Mouse (Mus musculus): ENCODE measurements around the gene Dusp28. TPM values are rescaled to one million over a fixed set of nuclear protein-coding genes. Genes with fewer than 3 reads are reported as not detected.

The Dusp28 gene
- polyA plus RNA-seq, 1 experiment from 2014 or later, result 12.9 TPM

DNA sequence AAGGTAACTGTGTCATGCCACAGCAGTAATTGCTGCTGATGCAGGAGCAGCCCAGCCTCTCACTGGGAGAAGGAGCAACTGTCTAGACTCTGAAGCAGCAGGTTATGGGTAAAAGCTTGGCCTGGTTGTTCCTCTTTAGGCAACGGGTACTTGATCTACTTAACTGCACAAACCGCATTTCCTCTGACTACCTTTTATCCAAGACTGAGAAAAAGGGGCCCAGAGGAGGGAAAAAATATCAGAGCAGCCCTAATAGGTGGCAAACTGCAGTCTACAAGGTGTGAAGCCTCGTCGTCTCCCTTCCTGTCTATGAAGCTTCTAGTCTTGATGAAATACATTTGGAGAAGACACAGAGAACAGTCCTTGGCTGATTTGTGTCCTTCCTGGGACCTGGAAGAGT, 26.8 kb downstream of the Dusp28 start:
- Histone ChIP-seq H3K4me2 (replicated peaks) (peak overlapping the region; percentile 84), H3K9ac (peak overlapping the region; percentile 80), H3K4me3 (peak overlapping the region; percentile 84), H3K36me3 (peaks cover 7% of the 10 kb centered on the region), H3K9me3 (replicated peaks) (no peaks in the 10 kb centered on the region), H3K27ac (peak overlapping the region; percentile 94), H3K27me3 (peaks cover 3% of the 10 kb centered on the region; the same call in 1 of the 2 replicates), H3K4me1 (peaks cover 28% of the 10 kb centered on the region)
- no peak for ATAC-seq (ENCODE audit: low FRiP score)
- WGBS, result 84% methylated on average over 4 of the region's 4 CpGs

DNA sequence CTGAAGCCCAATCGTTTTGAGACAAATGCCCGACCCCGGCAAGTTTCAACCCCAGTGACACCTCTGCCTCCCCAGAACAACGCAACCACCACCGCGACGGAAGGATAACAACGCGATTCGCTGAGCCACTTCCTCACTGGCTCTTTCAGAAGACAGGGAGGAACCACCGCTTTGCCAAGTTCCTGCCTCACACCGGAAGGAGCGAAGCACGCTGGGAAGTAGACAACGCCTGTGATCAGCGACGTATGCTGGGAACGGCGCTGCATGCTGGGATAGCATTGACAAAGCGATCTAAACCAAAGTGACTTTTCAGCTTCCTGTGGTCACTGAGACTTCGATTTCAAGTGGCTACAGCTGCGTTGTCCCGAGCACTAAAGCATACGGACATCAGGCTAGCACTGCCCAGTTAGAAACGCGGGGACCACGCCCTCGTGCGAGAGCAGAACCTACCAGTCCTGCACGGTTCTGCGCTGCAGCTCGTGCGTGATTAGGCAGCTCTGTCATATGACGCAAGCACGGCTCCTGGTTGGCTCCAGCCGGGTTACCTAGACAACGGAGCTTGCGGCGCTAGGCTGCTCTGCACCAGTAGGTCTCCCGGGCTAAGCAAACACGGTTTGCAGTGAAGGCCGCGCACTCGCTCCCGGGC, 27.5 kb downstream of the Dusp28 start, which contains the start of gene Capn10:
TSS of gene Capn10 (plus strand) at position 195 of the 646 bp plus-strand sequence.
- Histone ChIP-seq H3K9ac (peak within 1 kb of the TSS; percentile 80), H3K4me3 (peak within 1 kb of the TSS; percentile 84), H3K4me2 (replicated peaks) (peak within 1 kb of the TSS; percentile 84), H3K27ac (peak within 1 kb of the TSS; percentile 94), H3K9me3 (replicated peaks) (no peaks in the 10 kb centered on the region), H3K4me1 (peaks cover 28% of the 10 kb centered on the region), H3K27me3 (peaks cover 3% of the 10 kb centered on the region; the same call in 1 of the 2 replicates), H3K36me3 (peaks cover 14% of the 10 kb centered on the region)
- ATAC-seq (ENCODE audit: low FRiP score), result peak; percentile 100
- under 1% methylated on average over 45 of the region's 45 CpGs for WGBS

DNA sequence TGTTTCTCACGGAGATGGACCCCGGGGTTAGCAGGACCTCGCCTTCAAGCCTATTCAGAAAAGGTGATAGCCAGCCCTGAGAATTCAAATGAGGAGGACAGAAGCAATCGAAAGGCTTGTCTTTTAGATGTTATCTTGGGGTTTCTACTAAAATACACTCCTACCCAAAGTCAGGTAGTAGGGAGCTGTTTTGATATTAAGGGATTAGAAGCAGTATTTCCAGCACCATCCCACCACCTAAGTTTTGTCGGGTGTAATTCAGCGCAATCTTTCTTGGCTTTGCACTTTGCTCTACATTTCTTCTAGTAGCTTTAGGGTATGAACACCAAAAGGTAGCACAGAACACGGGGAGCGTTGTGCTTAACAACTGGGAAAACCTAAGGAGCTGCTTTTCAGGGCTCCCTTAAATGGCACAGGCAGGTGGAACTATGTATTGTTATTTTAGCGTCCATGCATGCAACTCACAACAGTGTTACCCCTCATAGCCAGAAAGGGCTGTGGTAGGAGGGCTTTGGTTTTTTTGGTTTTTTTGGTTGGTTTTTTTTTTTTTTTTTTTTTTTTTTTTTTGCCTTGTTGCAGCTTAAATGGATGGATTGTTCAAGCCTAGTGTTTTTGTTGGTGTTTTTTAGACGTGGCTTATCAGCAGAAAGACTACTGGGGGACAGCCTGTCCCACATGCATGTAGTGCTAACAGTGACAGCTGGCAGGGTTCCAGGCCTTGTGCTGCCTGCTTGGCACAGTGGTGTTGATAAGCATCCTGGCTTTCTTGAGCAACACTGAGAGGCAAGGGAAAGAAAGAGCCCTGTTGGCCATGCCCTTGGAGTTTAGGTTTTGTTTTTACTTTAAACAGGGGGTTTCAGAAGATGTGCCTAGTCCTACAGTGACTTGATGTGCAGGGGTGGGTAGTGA, 28.5 kb downstream of the Dusp28 start:
- Histone ChIP-seq H3K27me3 (peaks cover 3% of the 10 kb centered on the region; the same call in 1 of the 2 replicates), H3K36me3 (peaks cover 24% of the 10 kb centered on the region), H3K4me3 (peak overlapping the region; percentile 84), H3K4me1 (peaks cover 28% of the 10 kb centered on the region), H3K27ac (peak overlapping the region; percentile 94), H3K9ac (peak overlapping the region; percentile 80), H3K4me2 (replicated peaks) (peak overlapping the region; percentile 84), H3K9me3 (replicated peaks) (no peaks in the 10 kb centered on the region)
- no peak for ATAC-seq (ENCODE audit: low FRiP score)
- 19% methylated on average over 10 of the region's 10 CpGs for whole genome bisulfite sequencing

DNA sequence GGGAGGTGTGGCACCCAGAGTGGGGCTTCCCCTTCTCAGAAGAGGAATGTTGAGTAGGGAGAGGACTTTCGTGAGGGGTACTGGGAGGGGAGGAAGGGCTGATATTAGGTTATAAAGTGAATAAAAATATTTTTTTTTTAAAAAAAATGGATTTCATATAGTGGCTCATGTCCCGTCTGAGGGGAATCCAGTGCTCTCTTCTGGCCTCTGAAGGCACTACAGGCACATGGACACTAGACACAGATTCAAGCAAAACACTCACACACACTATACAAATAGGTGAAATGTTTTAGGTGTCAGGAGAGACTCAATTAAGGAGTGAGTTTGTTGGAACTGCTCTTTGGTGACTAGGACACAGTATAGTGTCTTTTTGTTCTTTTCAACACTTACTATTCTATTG, 29.2 kb downstream of the Dusp28 start:
- Histone ChIP-seq H3K27ac (no peak overlapping the region), H3K27me3 (0 out of 2 replicates have a peak, but pooled peaks cover 3% of the 10 kb centered on the region), H3K9ac (peak overlapping the region; percentile 80)

DNA sequence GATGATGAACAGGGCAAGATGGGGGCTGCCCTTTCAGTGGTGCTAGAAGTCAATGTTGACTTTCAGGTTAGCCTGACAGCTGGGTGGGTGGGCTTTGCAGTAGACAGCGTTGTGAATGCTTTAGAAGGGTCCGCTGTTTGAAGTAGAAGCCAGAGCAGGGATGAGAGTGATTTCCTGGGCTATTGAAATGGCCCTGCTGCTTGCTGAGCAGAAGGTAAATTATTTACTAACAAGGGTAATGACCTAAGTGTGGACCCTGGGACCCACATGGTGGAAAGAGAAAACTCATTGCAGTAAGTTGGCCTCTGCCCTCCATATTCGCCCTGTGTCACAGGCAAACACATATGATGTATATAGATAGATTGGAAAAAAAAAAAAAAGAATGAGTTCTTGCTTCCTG, 29.7 kb downstream of the Dusp28 start:
- no peak for ATAC-seq (ENCODE audit: low FRiP score)
- H3K27ac ChIP-seq, result no peak overlapping the region
- H3K9ac ChIP-seq, result peak overlapping the region; percentile 80
- peaks cover 28% of the 10 kb centered on the region for H3K4me1 ChIP-seq
- H3K9me3 ChIP-seq (replicated peaks), result no peaks in the 10 kb centered on the region
- peaks cover 34% of the 10 kb centered on the region for H3K36me3 ChIP-seq
- H3K4me2 ChIP-seq (replicated peaks), result peak overlapping the region; percentile 84
- 63% methylated on average over 3 of the region's 3 CpGs for WGBS
- H3K27me3 ChIP-seq, result 0 out of 2 replicates have a peak, but pooled peaks cover 3% of the 10 kb centered on the region
- peak overlapping the region; percentile 84 for H3K4me3 ChIP-seq

More for the DNA sequence above, 29.2 kb downstream of the Dusp28 start:
- WGBS, result 52% methylated on average over 2 of the region's 2 CpGs
- H3K4me2 ChIP-seq (replicated peaks), result peak overlapping the region; percentile 84
- ATAC-seq (ENCODE audit: low FRiP score), result no peak
- H3K4me1 ChIP-seq, result peaks cover 28% of the 10 kb centered on the region
- no peaks in the 10 kb centered on the region for H3K9me3 ChIP-seq (replicated peaks)
- peak overlapping the region; percentile 84 for H3K4me3 ChIP-seq
- peaks cover 31% of the 10 kb centered on the region for H3K36me3 ChIP-seq

DNA sequence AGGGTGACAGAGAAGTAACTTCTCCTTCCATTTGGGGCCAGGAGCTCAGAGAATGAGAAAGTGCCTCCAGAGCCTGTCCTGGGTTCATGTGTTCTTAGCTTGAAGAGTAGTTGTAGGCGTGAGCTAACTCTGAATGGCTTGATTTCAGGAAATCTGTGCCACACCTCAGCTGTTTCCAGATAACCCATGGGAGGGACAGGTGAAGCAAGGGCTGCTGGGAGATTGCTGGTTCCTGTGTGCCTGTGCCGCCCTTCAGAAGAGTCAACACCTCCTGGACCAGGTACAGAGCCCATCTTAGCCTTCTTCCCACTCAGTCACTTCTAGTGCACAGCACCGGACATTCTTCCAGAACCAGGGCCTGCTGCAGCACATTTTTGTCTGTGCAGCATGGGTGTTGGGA, 31.0 kb downstream of the Dusp28 start:
- peaks cover 28% of the 10 kb centered on the region for H3K4me1 ChIP-seq
- no peaks in the 10 kb centered on the region for H3K27me3 ChIP-seq
- H3K27ac ChIP-seq, result no peak overlapping the region
- peaks cover 48% of the 10 kb centered on the region for H3K36me3 ChIP-seq
- H3K9ac ChIP-seq, result no peak overlapping the region
- H3K4me3 ChIP-seq, result no peak overlapping the region
- no peaks in the 10 kb centered on the region for H3K9me3 ChIP-seq (replicated peaks)
- 87% methylated on average over 3 of the region's 3 CpGs for WGBS
- no peak for ATAC-seq (ENCODE audit: low FRiP score)
- no peak overlapping the region for H3K4me2 ChIP-seq (replicated peaks)

DNA sequence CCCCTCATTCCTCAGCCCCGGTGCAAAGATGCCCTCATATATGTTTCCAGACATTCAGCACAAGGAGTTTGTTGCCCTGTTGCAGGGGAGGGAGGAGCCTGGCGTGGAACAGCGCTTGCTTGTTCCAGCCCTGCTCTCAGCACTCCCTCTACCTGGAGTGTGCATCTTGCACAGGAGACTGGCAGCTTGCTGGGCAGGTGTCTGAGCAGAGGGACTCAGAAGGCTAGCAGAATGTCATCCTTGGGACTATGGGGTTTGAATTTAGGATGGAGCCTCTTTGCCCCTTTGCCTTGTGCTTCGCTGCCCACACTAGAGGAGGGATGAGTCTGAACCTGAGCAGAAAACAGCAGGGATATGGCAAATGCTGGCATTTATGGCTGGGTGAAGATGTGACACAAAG, 33.0 kb downstream of the Dusp28 start:
- no peak overlapping the region for H3K9ac ChIP-seq
- H3K4me2 ChIP-seq (replicated peaks), result no peak overlapping the region
- ATAC-seq (ENCODE audit: low FRiP score), result no peak
- H3K9me3 ChIP-seq (replicated peaks), result no peaks in the 10 kb centered on the region
- H3K36me3 ChIP-seq, result peaks cover 67% of the 10 kb centered on the region
- no peaks in the 10 kb centered on the region for H3K27me3 ChIP-seq
- 96% methylated on average over 4 of the region's 4 CpGs for WGBS
- peaks cover 23% of the 10 kb centered on the region for H3K4me1 ChIP-seq
- no peak overlapping the region for H3K4me3 ChIP-seq
- H3K27ac ChIP-seq, result no peak overlapping the region

DNA sequence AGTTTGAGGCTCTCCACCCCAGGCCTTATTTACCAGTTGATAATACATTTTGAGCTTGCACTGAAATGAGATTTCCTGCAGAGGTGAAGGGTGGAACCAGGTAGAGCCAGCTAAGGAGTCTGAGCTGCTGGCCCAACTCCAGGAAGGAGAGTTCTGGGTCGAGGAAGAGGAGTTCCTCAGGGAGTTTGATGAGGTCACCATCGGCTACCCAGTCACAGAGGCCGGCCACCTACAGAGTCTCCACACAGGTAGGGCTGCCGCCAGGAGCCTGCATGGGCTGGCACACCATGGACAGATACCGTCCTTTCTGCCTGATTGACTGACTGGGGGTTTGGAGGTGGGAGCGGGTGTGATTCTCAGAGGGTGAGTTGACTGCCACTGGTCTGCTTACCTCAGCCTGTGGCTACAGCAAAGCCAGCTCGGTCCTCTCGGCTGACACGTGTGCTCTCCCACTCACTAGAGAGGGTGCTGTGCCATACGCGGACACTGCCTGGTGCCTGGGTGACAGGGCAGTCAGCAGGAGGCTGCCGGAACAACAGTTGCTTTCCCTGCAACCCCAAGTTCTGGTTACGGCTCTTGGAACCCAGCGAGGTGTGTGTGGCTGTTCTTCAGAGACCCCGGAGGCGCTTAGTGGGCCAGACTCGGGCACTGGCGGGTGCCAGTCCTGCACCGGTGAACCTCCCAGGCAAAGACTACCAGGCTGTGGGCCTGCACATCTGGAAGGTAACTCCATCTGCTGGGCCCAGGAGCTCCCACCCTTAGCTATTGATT, 36.6 kb downstream of the Dusp28 start:
- Histone ChIP-seq H3K4me1 (no peaks in the 10 kb centered on the region), H3K9me3 (replicated peaks) (no peaks in the 10 kb centered on the region), H3K27ac (no peak overlapping the region), H3K4me3 (no peak overlapping the region), H3K4me2 (replicated peaks) (no peak overlapping the region), H3K36me3 (peaks cover 97% of the 10 kb centered on the region), H3K27me3 (no peaks in the 10 kb centered on the region), H3K9ac (no peak overlapping the region)
- 94% methylated on average over 19 of the region's 19 CpGs for WGBS
- ATAC-seq (ENCODE audit: low FRiP score), result no peak

DNA sequence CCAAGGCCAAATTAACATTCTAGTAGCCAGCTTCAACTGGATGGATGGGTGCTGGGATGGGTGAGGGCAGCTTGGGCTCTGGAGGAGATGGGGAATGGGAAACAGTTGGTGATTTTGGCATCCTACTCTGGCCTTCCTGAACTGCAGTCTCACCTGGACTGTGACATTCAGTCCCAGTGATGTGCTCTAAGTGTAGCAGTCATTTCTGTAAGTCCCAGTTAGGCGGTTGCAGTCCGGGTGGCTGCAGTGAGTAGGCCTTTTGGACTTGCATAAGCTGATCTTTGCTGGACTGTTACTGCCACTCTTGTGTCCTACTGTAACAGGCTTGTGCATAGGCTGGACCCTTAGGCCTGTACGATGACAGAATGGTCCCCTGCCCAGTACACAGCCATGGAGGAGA, 41.2 kb downstream of the Dusp28 start:
- Histone ChIP-seq H3K27ac (no peak overlapping the region), H3K9ac (no peak overlapping the region), H3K4me1 (no peaks in the 10 kb centered on the region), H3K4me2 (replicated peaks) (no peak overlapping the region), H3K9me3 (replicated peaks) (no peaks in the 10 kb centered on the region), H3K27me3 (no peaks in the 10 kb centered on the region), H3K4me3 (no peak overlapping the region), H3K36me3 (peaks cover 67% of the 10 kb centered on the region)
- ATAC-seq (ENCODE audit: low FRiP score), result no peak
- 99% methylated on average over 3 of the region's 3 CpGs for WGBS

DNA sequence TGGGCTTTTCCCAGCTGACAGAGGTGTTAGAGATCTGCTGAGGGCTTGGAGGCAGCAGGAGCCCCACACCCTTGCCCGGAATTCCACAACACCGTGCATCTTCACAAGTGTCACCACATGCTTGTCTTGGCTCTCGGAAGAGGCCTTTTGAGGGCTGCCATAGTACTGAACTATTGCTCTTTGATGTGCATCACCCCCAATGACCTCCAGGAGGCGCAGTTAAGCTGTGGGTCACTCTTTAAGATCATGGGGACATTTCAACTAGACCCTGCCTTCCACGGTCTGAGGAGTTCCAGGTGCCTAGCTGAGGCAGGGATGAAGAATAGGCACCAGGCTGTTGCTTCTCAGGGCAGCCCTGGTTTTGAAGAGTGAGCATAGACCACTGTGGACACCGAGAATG, 42.6 kb downstream of the Dusp28 start:
- H3K4me3 ChIP-seq, result no peak overlapping the region
- WGBS, result 67% methylated on average over 6 of the region's 6 CpGs
- H3K36me3 ChIP-seq, result peaks cover 52% of the 10 kb centered on the region

DNA sequence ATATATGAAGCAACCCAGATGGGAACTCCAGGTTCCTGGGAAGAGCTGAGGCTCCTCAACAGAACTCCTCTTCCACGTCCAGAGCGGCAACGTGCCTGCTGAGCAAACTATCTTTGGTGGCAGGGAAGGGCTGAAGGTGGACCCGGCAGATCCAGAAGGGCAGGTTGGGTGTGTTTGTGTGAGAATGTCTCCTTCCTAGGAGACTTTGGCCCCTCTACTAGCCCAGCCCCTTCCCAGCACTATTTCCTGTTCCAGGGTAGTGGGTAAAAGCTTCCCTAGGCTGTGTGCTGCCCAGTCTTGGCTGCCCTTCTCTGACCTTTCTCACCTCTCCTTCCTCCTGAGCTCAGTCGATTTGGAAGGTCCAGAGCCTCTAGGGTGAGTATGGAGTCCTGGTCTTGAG, 43.8 kb downstream of the Dusp28 start, which contains the start of gene Gpr35:
TSS of gene Gpr35 (plus strand) at position 259 of the 400 bp plus-strand sequence.
- no peak for ATAC-seq (ENCODE audit: low FRiP score)
- 84% methylated on average over 5 of the region's 5 CpGs for WGBS

More for the DNA sequence above, 42.6 kb downstream of the Dusp28 start:
- ATAC-seq (ENCODE audit: low FRiP score), result no peak
- no peak overlapping the region for H3K9ac ChIP-seq
- H3K27me3 ChIP-seq, result no peaks in the 10 kb centered on the region
- no peak overlapping the region for H3K4me2 ChIP-seq (replicated peaks)
- no peaks in the 10 kb centered on the region for H3K9me3 ChIP-seq (replicated peaks)
- H3K27ac ChIP-seq, result no peak overlapping the region
- no peaks in the 10 kb centered on the region for H3K4me1 ChIP-seq

DNA sequence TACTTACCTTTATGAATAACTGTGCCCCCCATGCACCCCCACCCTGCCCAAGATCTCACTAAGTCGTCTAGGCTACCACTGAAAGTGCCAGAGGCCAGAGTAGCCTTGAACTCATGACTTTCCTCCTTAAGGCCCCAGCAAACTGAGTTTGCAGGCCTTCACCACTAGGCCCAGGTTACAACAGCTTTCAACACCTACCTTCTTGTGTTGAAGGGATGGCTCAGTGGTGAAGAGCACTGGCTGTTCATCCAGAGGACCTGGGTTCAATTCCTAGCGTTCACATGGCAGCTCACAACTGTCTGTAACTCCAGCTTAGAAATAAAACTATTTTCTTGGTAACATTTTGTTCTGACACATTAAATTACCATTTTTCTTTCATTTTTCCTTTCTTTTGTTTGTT, 46.9 kb downstream of the Dusp28 start:
- H3K9me3 ChIP-seq (replicated peaks), result no peaks in the 10 kb centered on the region
- H3K27ac ChIP-seq, result no peak overlapping the region
- H3K27me3 ChIP-seq, result no peaks in the 10 kb centered on the region
- no peaks in the 10 kb centered on the region for H3K4me1 ChIP-seq
- 69% methylated on average over 2 of the region's 2 CpGs for WGBS
- no peak overlapping the region for H3K9ac ChIP-seq
- no peak for ATAC-seq (ENCODE audit: low FRiP score)
- no peak overlapping the region for H3K4me3 ChIP-seq
- peaks cover 12% of the 10 kb centered on the region; the same call in 1 of the 2 replicates for H3K36me3 ChIP-seq
- no peak overlapping the region for H3K4me2 ChIP-seq (replicated peaks)

More for the DNA sequence above, 43.8 kb downstream of the Dusp28 start, which contains the start of gene Gpr35:
- Histone ChIP-seq H3K4me2 (replicated peaks) (no peak within 1 kb of the TSS), H3K36me3 (peaks cover 40% of the 10 kb centered on the region), H3K27ac (no peak within 1 kb of the TSS), H3K4me3 (no peak within 1 kb of the TSS), H3K27me3 (no peaks in the 10 kb centered on the region), H3K9ac (no peak within 1 kb of the TSS), H3K9me3 (replicated peaks) (no peaks in the 10 kb centered on the region), H3K4me1 (no peaks in the 10 kb centered on the region)
